Mouse (Mus musculus) hindbrain, embryonic 11.5 days (tissue): Measurements from ENCODE around the gene Ywhah. TPM values are rescaled to one million over a fixed set of nuclear protein-coding genes. Genes with fewer than 3 reads are reported as not detected.

Experiments
- ATAC-seq: fragments of 200-750 bp; cut with Nextera tagmentation; 2 replicates; pipeline ENCODE4 v1.8.0; 2017; ENCODE audit warnings: mild to moderate bottlenecking, moderate TSS enrichment, moderate library complexity; ENCODE audit not compliant: low FRiP score
- DNase-seq: peaks from one replicate; pipeline ENCODE4 v3.0.0-alpha.2; 2015; ENCODE audit warnings: low spot score
- H3K27ac ChIP-seq: fragments of 300-500 bp; sonication (generic); 2 replicates; pipeline ENCODE4 v1.5.1; 2014; ENCODE audit warnings: mild to moderate bottlenecking, low read depth, low read length
- H3K27me3 ChIP-seq: fragments of 300-500 bp; sonication (generic); 2 replicates; pipeline ENCODE4 v1.6.1; 2014; ENCODE audit warnings: mild to moderate bottlenecking, low read length, moderate library complexity, mixed read lengths; ENCODE audit not compliant: control insufficient read depth, insufficient read depth
- H3K36me3 ChIP-seq: fragments of 300-500 bp; sonication (generic); 2 replicates; pipeline ENCODE4 v1.6.1; 2014; ENCODE audit warnings: mild to moderate bottlenecking, low read length, moderate library complexity, mixed read lengths; ENCODE audit not compliant: control insufficient read depth, insufficient read depth
- H3K4me1 ChIP-seq: fragments of 300-500 bp; sonication (generic); replicated peaks from 2 replicates; pipeline ENCODE4 v1.6.1; 2014; ENCODE audit warnings: low read length, mixed read lengths; ENCODE audit not compliant: control insufficient read depth, insufficient read depth
- H3K4me2 ChIP-seq: fragments of 300-500 bp; sonication (generic); replicated peaks from 2 replicates; pipeline ENCODE4 v1.6.1; 2014; ENCODE audit warnings: mild to moderate bottlenecking, low read depth, low read length
- H3K4me3 ChIP-seq: fragments of 300-500 bp; sonication (generic); 2 replicates; pipeline ENCODE4 v1.5.1; 2014; ENCODE audit warnings: low read depth, low read length
- H3K9ac ChIP-seq: fragments of 300-500 bp; sonication (generic); 2 replicates; pipeline ENCODE4 v1.6.1; 2014; ENCODE audit warnings: low read depth, low read length
- H3K9me3 ChIP-seq: fragments of 300-500 bp; sonication (generic); 2 replicates; pipeline ENCODE4 v1.6.1; 2016; ENCODE audit warnings: low read length; ENCODE audit not compliant: control insufficient read depth
- WGBS: fragments of 180-500 bp; shearing (Covaris S2); extraction: QIAGEN DNeasy Blood & Tissue Kit; methylation state at CpG from one replicate; pipeline ENCODE4 v1.1.7; 2014; 5-methylcytosine and 5-hydroxymethylcytosine counted together
- polyA plus RNA-seq: library from polyadenylated mRNA; unstranded; fragments of >200 nt; fragmentation: Nextera tagmentation; extraction: Ambion mirVana; gene quantifications from 2 replicates; pipeline ENCODE4 v1.2.1, GENCODE M21; 2014

Ywhah gene
- polyA plus RNA-seq, 1 experiment from 2014 or later: 473 TPM

GRCm38 (mm10) chr5:32995756-32996155 lies 22.9 kb upstream of the Ywhah start:
- Histone ChIP-seq H3K9me3 (no peaks in the 10 kb centered on the region), H3K27me3 (no peaks in the 10 kb centered on the region), H3K36me3 (no peaks in the 10 kb centered on the region), H3K9ac (no peak overlapping the region), H3K4me1 (no peaks in the 10 kb centered on the region), H3K27ac (no peak overlapping the region), H3K4me2 (no peak overlapping the region), H3K4me3 (no peak overlapping the region)
- no peak for DNase-seq
- no peak for ATAC-seq
- WGBS: 88% methylated on average over 4 of the region's 4 CpGs

- Histone ChIP-seq H3K9ac (no peak overlapping the region), H3K4me2 (no peak overlapping the region), H3K9me3 (no peaks in the 10 kb centered on the region), H3K27me3 (no peaks in the 10 kb centered on the region), H3K4me1 (no peaks in the 10 kb centered on the region), H3K4me3 (no peak overlapping the region), H3K36me3 (no peaks in the 10 kb centered on the region), H3K27ac (no peak overlapping the region)
- ATAC-seq (no peak), DNase-seq (no peak)
- WGBS: 88% methylated on average over 1 of the region's 1 CpGs
These were observed 22.1 kb upstream of the Ywhah start for GRCm38 (mm10) chr5:32996560-32996959.

GRCm38 (mm10) chr5:32997686-32998085 lies 20.9 kb upstream of the Ywhah start:
- Histone ChIP-seq H3K36me3 (no peaks in the 10 kb centered on the region), H3K27me3 (no peaks in the 10 kb centered on the region), H3K4me2 (no peak overlapping the region), H3K9ac (no peak overlapping the region), H3K9me3 (no peaks in the 10 kb centered on the region), H3K4me3 (no peak overlapping the region), H3K4me1 (no peaks in the 10 kb centered on the region), H3K27ac (no peak overlapping the region)
- ATAC-seq (no peak), DNase-seq (no peak)
- 57% methylated on average over 4 of the region's 4 CpGs for WGBS

- H3K9ac ChIP-seq: no peak overlapping the region
- H3K4me3 ChIP-seq: no peak overlapping the region
- no peaks in the 10 kb centered on the region for H3K9me3 ChIP-seq
- 88% methylated on average over 4 of the region's 4 CpGs for WGBS
- H3K4me2 ChIP-seq: no peak overlapping the region
- no peak for DNase-seq
- no peak for ATAC-seq
- H3K27me3 ChIP-seq: no peaks in the 10 kb centered on the region
- H3K4me1 ChIP-seq: no peaks in the 10 kb centered on the region
- no peaks in the 10 kb centered on the region for H3K36me3 ChIP-seq
- H3K27ac ChIP-seq: no peak overlapping the region
These were observed 19.8 kb upstream of the Ywhah start for GRCm38 (mm10) chr5:32998783-32999182.

- no peaks in the 10 kb centered on the region for H3K4me1 ChIP-seq
- DNase-seq (no peak), ATAC-seq (no peak)
- WGBS: 91% methylated on average over 5 of the region's 5 CpGs
- no peaks in the 10 kb centered on the region for H3K27me3 ChIP-seq
- no peaks in the 10 kb centered on the region for H3K36me3 ChIP-seq
- H3K27ac ChIP-seq: no peak overlapping the region
- no peak overlapping the region for H3K4me3 ChIP-seq
- no peak overlapping the region for H3K9ac ChIP-seq
- no peak overlapping the region for H3K4me2 ChIP-seq
- no peaks in the 10 kb centered on the region for H3K9me3 ChIP-seq
These were observed 17.5 kb upstream of the Ywhah start for GRCm38 (mm10) chr5:33001111-33001510.

- ATAC-seq (no peak), DNase-seq (no peak)
- Histone ChIP-seq H3K36me3 (no peaks in the 10 kb centered on the region), H3K27ac (no peak overlapping the region), H3K4me1 (no peaks in the 10 kb centered on the region; the same call in 1 of the 2 replicates), H3K4me3 (no peak overlapping the region), H3K27me3 (no peaks in the 10 kb centered on the region), H3K9ac (no peak overlapping the region), H3K9me3 (no peaks in the 10 kb centered on the region), H3K4me2 (no peak overlapping the region)
- WGBS: 86% methylated on average over 5 of the region's 5 CpGs
These were observed 15.8 kb upstream of the Ywhah start for GRCm38 (mm10) chr5:33002781-33003180.

GRCm38 (mm10) chr5:33003500-33003899 lies 15.1 kb upstream of the Ywhah start:
- Histone ChIP-seq H3K27ac (no peak overlapping the region), H3K27me3 (no peaks in the 10 kb centered on the region), H3K4me1 (no peaks in the 10 kb centered on the region; the same call in 1 of the 2 replicates), H3K9me3 (no peaks in the 10 kb centered on the region), H3K9ac (no peak overlapping the region), H3K4me2 (no peak overlapping the region), H3K36me3 (no peaks in the 10 kb centered on the region), H3K4me3 (no peak overlapping the region)
- ATAC-seq (no peak), DNase-seq (no peak)
- 68% methylated on average over 6 of the region's 6 CpGs for WGBS

- DNase-seq (no peak), ATAC-seq (no peak)
- 74% methylated on average over 4 of the region's 4 CpGs for WGBS
- Histone ChIP-seq H3K36me3 (no peaks in the 10 kb centered on the region), H3K9ac (no peak overlapping the region), H3K27ac (no peak overlapping the region), H3K4me2 (no peak overlapping the region), H3K9me3 (no peaks in the 10 kb centered on the region), H3K4me1 (no peaks in the 10 kb centered on the region; the same call in 1 of the 2 replicates), H3K4me3 (no peak overlapping the region), H3K27me3 (no peaks in the 10 kb centered on the region)
These were observed 14.5 kb upstream of the Ywhah start for GRCm38 (mm10) chr5:33004110-33004509.

- WGBS: 82% methylated on average over 11 of the region's 11 CpGs
- H3K9ac ChIP-seq: no peak overlapping the region
- no peak overlapping the region for H3K27ac ChIP-seq
- no peaks in the 10 kb centered on the region for H3K27me3 ChIP-seq
- H3K4me1 ChIP-seq: no peaks in the 10 kb centered on the region; the same call in 1 of the 2 replicates
- DNase-seq: no peak
- no peaks in the 10 kb centered on the region for H3K36me3 ChIP-seq
- no peak overlapping the region for H3K4me3 ChIP-seq
- no peak; the same call in 1 of the 2 replicates for ATAC-seq
- no peak overlapping the region for H3K4me2 ChIP-seq
- H3K9me3 ChIP-seq: no peaks in the 10 kb centered on the region
These were observed 13.0 kb upstream of the Ywhah start for GRCm38 (mm10) chr5:33005442-33006145.
